Mouse (Mus musculus): ENCODE measurements around the gene Noa1.

DNA sequence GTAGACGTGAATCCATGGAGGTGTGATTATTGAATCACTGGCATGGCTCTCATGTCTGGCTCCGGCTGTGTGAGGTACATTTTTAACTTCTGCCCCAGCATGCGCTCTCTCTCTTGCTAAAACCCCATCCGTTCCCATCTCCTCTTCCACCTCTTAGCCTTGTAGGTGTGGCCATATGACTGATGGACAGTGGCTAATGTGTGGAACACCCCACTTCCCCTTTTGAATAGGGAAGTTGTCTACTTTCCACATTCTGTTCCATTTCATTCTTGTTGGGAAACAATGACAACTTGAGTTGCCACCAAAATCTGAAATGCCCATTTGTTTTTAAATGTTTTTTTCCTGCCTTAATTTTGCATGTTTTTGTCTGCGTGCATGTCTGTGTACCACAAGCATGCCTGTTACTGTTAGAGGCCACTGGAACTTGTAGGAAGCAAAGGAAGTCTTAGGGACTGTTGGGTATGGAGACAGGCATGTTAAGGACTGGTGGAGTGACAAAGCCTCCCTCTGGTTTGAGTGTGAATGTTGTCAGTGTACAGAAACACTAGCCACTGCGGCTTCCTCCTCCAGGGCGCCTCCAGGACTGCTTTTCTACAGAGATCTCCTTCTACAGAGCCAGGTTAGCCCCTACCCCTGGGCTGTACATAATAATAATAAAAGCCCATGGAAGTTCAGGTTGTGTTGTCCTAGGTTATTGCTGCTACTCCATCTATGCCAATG lies 16.9 kb downstream of the Noa1 start:
- no peak for TF ChIP-seq CTCF (IDR thresholded peaks at IDR 0.05; ENCODE audit: low read depth, low read length)
- TF ChIP-seq EP300 (IDR thresholded peaks at IDR 0.05; ENCODE audit: insufficient read depth, low read depth, low read length) = no peak
- TF ChIP-seq POLR2A (IDR thresholded peaks at IDR 0.05; ENCODE audit: insufficient read depth, low read length) = no peak
